Mouse (Mus musculus) liver, postnatal 0 days (tissue): Measurements from ENCODE around the gene Bcar3.

Source experiments
- CTCF ChIP-seq: sonication (generic); IDR thresholded peaks from 2 replicates; pipeline ENCODE4 v1.5.1; 2016; ENCODE audit warnings: antibody characterized with exemption, low read depth
- EP300 ChIP-seq: IDR thresholded peaks from 2 replicates; pipeline ENCODE4 v1.6.1; 2016; ENCODE audit warnings: antibody characterized with exemption, low read depth, mild to moderate bottlenecking

DNA sequence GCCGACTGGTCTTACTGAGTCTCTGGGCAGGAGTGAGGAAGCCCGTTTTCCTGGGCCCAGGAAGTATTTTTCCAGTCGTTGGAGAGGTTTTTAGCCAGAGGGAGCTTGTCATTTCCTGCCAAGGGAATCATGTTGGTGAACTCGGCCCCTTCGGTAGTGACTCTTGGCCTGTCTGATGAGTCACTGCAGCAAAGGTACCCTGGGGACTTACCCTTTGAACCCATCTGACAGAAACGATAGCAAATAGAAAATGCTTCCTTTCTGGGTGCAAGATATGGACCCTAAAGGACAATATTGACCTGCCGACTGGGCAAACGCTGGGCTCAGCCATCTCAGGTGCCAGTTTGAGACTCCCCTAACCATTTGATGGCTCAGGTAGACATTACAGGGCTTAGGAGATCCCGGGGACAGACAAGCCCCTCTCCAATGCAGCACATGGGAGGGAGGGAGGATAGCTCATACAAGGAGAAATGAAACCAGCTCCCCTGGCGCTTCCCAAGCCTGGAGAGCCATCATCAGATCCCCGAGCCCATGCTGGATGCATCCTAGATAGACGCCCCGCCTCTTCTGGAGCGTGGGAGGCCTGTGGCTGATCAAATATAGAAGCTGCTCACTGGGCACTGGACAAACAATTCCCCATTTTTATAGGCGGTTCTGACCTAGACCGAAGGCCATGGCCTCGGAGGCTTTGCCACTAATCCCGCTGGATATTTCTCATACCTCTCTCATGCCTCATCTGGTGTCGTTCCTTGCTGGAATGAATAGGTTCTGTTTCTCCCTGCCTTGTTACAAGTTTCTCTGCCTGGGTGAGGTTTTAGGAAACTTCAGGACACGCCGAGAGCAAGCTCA is 188.2 kb downstream of the Bcar3 start:
- TF ChIP-seq CTCF: no peak
- no peak; the same call in 1 of the 2 replicates for TF ChIP-seq EP300
